ENCODE assay signal across 8 mouse cellular contexts in the genomic region with DNA sequence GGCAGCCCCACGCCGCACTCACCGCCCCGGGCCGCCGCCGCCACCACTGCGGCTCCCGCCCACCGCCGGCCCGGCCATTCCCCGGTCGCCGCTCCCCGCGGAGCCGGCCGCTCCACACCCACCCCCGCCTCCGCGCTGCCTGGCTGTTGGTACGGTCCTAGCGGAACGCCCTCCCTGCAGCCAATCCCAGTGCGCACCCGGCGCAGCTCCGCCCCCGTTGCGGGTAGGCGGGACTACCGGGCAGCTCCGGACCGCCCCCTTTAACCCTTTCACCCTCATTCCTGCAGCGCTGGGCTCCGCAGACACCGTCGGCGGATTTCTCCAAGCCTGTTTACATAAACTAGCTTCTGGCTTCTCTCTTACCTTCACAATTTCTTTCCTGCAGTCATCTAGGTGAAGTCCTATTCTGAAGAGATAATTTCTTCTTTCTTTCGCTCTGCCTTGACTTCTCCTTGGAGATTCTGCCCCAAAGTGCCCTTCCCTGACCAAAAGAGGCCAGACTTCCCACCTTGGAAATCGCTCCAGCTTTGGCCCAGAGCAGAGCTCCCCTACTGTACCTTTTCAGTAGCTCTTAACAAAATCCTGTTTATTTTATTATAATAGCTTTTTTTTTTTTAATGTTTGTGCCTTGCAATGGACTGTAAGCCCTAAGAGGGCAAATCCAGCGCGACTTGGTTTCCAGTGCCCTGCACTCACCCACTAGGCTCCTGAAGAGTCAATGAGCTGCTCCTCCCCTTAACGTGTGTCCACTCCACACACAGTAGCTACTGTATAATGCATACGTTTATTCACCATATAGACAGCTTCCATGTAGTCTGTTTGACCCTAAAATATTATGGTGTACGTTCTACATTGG. TPM values are rescaled to one million over a fixed set of nuclear protein-coding genes. Genes with fewer than 3 reads are reported as not detected.
DNase-seq lines count a peak whose midpoint lies in the region; ATAC-seq lines count a peak whose summit lies in the region.

A gene (minus strand): TSS at position 137 of the 856 bp plus-strand sequence.

- intact Hi-C loops in gastrocnemius, postnatal 14 days (cut with DNase I; ENCODE audit: low total_unique reads), result no loop called here
- intact Hi-C loops in left cerebral cortex, postnatal 10 days (cut with DNase I), result no loop called here

- ATAC-seq in inflammation-experienced regulatory T-cells, adult 6 months, result peak; percentile 95
- ATAC-seq in megakaryocyte-erythroid progenitor cell, adult 5-6 weeks (replicated peaks; ENCODE audit: low FRiP score, low TSS enrichment, poor library complexity, severe bottlenecking), result peak; percentile 87

- DNase-seq in adipocyte (ENCODE audit: low spot score), result peak; percentile 93
- peak; percentile 94 for DNase-seq in embryo, embryonic 10 days (ENCODE audit: low spot score)
- DNase-seq in gastrocnemius, postnatal 14 days, result peak; percentile 98
- DNase-seq in left cerebral cortex, postnatal 10 days (ENCODE audit: extremely low spot score in 1 of 2, low spot score in 2 of 2), result peak; percentile 96 to 98
- peak; percentile 98 for DNase-seq in right cerebral cortex, postnatal 25 days
- peak; percentile 97 to 98 for DNase-seq in urinary bladder, postnatal 4 days (ENCODE audit: low spot score in 2 of 2)

RNA-seq across cellular contexts. Expression of the gene that starts here (rescaled TPM):
- 10 to 100 TPM; 26.8 to 27.2 TPM for total RNA-seq in gastrocnemius, postnatal 14 days (2021)
- polyA plus RNA-seq in inflammation-experienced regulatory T-cells, adult 6 months (2017; shearing (Covaris generic)), result 10 to 100 TPM; 11.9 to 16.9 (median 12.2) TPM
- total RNA-seq in left cerebral cortex, postnatal 10 days (2021), result 10 to 100 TPM; 63.2 to 65.0 TPM
- 24.9 and 35.7 TPM in 2 replicates for total RNA-seq in megakaryocyte-erythroid progenitor cell, adult 5-6 weeks (2014; fragmentation: Nextera tagmentation)
- total RNA-seq in megakaryocyte-erythroid progenitor cell, adult 5-6 weeks (2017), result 41.1 and 46.9 TPM in 2 replicates

Comparison
In these comparisons a context has a peak if more than half of its experiments do, and no peak if none do; other contexts are left out.
1. Peak in every context shown above with its lines: DNase-seq and ATAC-seq.